Mouse (Mus musculus): ENCODE data around the gene Gtf2ird1.
"Not testable (repeated sequence)": the region's sequence is repeated elsewhere in the genome, so short reads cannot be mapped to it uniquely, and the experiment has no call there.

GRCm38 (mm10) chr5:134478886-134479285 lies 22.4 kb upstream of the Gtf2ird1 start:
- TF ChIP-seq CTCF (IDR thresholded peaks at IDR 0.05; ENCODE audit: low read depth, low read length); POLR2A (IDR thresholded peaks at IDR 0.05; ENCODE audit: borderline replicate concordance, low read depth, low read length): not testable (repeated sequence)

Data from bone marrow macrophage, adult 2 months (primary cell).